Mouse (Mus musculus): ENCODE results near the gene Copz2.
"Not testable (repeated sequence)": the region's sequence is repeated elsewhere in the genome, so short reads cannot be mapped to it uniquely, and the experiment has no call there.

Gene Copz2

DNA sequence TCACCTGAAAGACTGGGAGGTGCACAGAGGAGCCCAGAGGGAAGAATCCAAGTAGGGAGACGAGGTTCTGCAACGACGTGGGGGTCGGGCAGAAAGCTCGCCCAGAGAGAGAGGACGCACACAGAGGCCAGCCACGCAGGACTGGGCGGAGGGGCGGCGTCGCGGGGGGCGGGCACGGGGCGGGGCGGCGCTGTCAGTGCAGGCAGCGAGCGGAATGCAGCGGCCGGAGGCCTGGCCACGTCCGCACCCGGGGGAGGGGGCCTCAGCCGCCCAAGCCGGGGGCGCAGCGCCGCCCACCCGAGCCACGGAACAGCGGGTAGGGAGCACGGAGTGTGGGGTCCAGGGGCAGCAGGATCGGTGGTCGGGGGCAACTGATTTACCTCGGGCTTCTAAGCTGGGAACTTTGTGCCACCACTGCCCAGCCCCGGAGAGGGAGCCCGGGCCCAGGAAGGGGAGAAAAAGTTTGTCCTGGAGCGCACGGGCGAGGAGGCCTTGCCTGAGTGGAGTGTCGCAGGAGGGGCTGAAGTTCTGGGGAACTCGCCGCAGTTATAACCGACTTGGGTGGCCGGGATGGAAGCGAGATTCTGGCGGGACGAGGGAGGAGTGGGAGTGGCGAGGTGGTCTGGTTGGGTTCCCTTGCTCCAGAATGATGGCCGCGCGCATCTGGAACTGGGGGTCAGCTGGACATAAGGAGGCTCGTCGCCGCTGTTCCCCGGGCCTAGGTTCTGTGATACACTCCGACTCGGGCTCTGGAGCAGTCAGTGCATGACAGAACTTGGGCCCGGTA is at the start of gene Copz2:
Gene Copz2, plus strand, starts transcription at position 190 of the 787 bp plus-strand sequence.
- no peak for DNase-seq (ENCODE audit: low spot score in 2 of 2)

GRCm38 (mm10) chr11:96805606-96806005 is 44.1 kb upstream of the Copz2 start:
- no peak for DNase-seq (ENCODE audit: low spot score in 2 of 2)

- no peak for DNase-seq (ENCODE audit: low spot score in 2 of 2)
Observed at GRCm38 (mm10) chr11:96808066-96808465, 41.6 kb upstream of the Copz2 start.

DNA sequence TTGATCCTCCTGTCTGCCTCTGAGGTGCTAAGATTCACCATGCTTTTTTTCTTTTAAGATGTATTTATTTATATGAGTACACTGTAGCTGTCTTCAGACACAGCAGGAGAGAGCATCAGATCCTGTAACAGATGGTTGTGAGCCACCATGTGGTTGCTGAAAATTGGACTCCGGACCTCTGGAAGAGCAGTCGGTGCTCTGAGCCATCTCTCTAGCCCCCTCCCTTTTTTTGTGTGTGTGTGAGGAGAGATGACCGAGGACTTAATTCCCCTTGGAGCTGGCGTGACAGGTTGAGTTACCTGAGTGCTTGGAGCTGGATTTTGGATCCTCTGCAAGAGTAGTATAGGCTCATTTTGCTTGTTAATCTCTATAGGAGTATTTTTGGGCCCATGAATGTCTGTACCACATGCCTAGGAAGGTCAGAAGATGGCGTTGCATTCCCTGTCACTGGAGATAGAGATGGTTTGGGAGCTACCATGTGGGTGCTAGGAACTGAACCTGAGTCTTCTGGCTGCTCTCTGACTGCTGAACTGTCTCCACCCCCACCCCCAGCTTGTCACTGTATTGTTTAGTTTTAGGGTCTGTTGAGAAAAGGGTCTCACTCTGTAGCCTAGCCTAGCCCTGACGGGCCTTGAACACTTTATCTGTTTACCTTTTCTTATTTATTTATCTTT is 40.0 kb upstream of the Copz2 start:
- no peak for DNase-seq (ENCODE audit: low spot score in 2 of 2)

GRCm38 (mm10) chr11:96811188-96811587 is 38.5 kb upstream of the Copz2 start:
- not testable (repeated sequence) for DNase-seq (ENCODE audit: low spot score in 2 of 2)

DNA sequence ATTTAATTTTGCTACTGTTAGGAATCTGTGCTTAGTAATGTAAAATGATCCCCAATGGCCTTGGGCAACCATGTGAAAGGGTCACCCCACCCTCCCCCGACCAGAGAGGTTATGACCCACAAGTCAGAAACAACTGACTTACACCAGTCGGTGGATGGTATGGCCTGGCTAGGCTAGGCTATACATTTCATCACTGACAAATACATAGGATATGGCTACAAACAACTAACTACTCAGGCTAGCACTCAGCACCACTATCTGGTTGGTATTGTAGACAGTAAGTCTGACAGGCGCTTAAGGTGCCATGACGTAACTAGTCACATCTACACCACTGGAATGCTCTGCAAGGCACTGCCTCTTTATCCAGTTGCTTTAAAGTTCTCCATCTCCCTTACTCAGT is 36.2 kb upstream of the Copz2 start:
- no peak for DNase-seq (ENCODE audit: low spot score in 2 of 2)

DNA sequence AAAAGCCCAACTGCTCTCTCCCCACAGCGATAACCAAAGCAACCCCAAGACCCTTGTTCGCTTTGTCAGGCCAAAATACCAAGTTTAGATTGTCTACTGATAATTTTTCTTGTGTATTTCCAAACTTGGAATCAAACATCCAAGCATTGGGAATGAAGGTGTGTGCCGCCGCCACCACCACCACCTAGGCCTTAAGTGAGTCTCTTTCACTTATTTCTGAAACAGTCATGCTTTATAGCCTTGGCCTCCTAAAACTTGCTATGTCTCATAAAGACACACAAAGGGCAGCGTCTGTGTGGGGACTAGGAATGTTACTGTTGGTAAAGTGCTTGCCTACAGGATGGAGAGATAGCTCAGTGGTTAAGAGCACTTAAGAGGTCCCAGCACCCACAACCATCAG is 35.8 kb upstream of the Copz2 start:
- no peak for DNase-seq (ENCODE audit: low spot score in 2 of 2)

GRCm38 (mm10) chr11:96814443-96814842 is 35.2 kb upstream of the Copz2 start:
- no peak for DNase-seq (ENCODE audit: low spot score in 2 of 2)

- no peak for DNase-seq (ENCODE audit: low spot score in 2 of 2)
Observed at GRCm38 (mm10) chr11:96815895-96816294, 33.8 kb upstream of the Copz2 start.

DNA sequence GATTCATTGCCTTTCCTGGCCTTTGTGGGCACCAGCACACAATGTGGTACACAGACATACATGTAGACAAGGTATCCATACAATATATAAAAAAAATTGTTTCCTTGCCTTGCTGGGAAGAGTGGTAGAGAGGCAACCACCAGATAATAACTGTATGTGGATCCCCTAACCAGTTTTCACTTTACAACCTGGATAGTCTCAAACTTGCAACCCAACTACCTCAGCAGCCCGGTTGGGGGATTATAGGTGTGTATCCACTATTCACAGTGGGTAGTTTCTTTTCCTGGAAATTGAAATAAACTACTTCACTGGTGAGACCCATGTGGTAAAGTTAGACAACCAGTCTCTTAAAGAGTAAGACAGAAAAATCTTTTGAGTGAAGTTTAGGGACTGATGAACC is 33.2 kb upstream of the Copz2 start:
- no peak for DNase-seq (ENCODE audit: low spot score in 2 of 2)

GRCm38 (mm10) chr11:96816979-96817378 is 32.7 kb upstream of the Copz2 start:
- no peak for DNase-seq (ENCODE audit: low spot score in 2 of 2)

DNA sequence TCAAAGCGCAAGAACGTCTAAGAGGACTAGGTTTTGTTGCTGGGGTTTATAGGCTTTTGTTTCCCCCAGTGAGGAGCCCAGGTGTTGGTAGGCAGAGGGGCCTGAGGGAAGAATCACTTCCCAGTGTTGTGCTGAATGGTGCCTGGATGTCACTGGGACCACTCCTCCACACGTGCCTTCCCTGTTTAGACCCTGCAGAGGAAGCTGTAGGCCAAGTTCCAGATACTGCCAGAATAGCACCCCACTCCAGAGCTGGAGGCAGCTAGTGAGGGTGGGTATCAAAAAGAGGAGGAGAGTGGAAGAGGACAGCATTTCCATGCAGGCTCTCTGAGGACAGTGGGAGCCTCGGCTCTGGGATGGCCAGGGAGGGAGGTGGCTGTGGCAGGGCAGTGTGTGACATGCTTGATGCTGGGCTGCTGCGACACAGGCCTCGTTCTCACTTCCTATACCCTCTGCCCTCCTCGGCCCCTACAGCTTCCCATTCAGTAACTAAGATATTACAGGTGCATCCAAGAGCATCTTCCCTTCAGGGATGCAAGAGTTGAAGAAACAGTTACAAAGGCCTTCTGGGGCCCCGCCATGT is 31.5 kb upstream of the Copz2 start:
- DNase-seq (ENCODE audit: low spot score in 2 of 2): no peak

- no peak for DNase-seq (ENCODE audit: low spot score in 2 of 2)
Observed at GRCm38 (mm10) chr11:96821956-96822355, 27.7 kb upstream of the Copz2 start.

GRCm38 (mm10) chr11:96822675-96823470 is 26.8 kb upstream of the Copz2 start:
- peak in 1 of 2 experiments; percentile 35 for DNase-seq (ENCODE audit: low spot score in 2 of 2)

GRCm38 (mm10) chr11:96823471-96823837 is 26.2 kb upstream of the Copz2 start:
- DNase-seq (ENCODE audit: low spot score in 2 of 2): no peak

GRCm38 (mm10) chr11:96823880-96824782 is 25.5 kb upstream of the Copz2 start:
- peak; percentile 52 to 87 for DNase-seq (ENCODE audit: low spot score in 2 of 2)

- peak in 1 of 2 experiments; percentile 57 for DNase-seq (ENCODE audit: low spot score in 2 of 2)
Observed at GRCm38 (mm10) chr11:96824783-96825495, 24.7 kb upstream of the Copz2 start.

GRCm38 (mm10) chr11:96826481-96826880 is 23.2 kb upstream of the Copz2 start:
- no peak for DNase-seq (ENCODE audit: low spot score in 2 of 2)

DNA sequence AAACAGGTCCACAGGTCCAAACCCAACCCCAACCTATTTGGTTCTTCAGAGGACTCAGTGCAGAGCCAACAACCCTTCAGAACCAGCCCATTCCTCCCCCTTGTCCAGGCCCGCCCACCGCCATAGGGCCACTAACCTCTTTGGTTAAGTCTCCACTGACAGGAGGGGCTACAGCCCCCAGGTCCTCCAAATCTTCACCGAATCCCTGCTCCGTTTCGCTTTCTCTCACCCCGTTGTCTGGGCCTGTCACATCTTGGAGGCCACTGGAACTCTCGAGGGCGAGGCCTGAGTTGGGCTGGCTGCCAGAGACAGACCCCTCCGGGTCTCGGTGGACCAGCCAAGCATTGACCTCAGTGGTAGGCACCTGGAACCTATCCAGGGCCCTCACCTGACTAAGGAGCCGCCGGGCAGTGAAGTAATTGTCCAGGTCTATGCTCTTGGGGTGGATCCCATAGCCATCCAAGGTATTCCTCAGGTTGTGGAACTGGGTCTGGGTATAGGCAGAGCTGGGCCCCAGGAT is 22.5 kb upstream of the Copz2 start:
- DNase-seq (ENCODE audit: low spot score in 2 of 2): no peak

DNA sequence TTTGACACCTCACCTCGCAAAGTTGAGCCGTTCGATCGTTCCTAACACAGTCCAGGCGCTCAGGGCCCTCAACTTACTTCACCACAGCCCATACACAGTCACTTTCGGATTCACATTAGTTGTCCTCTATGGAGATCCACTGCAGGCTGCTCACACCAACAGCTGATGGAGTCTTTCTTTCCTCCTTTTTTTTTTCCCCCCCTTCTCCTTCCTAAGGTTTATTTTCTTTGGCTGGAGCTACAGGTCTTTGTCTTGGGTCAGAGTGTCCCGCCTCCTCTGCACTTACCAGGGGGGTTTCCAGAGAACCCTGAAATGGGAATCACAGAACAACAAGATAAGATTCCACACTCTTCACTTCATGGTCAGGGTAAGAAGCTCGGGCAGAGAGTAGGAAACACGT is 21.8 kb upstream of the Copz2 start:
- no peak for DNase-seq (ENCODE audit: low spot score in 2 of 2)
